In genomic region chr13:94104866-94105475, GRCm38 (mm10) we compare ENCODE assay signal across 20 mouse cellular contexts. TPM values are rescaled to one million over a fixed set of nuclear protein-coding genes. Genes with fewer than 3 reads are reported as not detected.
A peak's percentile ranks its signal among the peaks of the same experiment; 100 is the strongest.
DNase-seq lines count a peak whose midpoint lies in the region; ATAC-seq and TF ChIP-seq lines count a peak whose summit lies in the region.
"Had no signal": no experiment of that assay in that cellular context is flagged by ENCODE, and none has a peak within 500 bp of the region (broad histone marks: within the 10 kb centered on the region; RNA-seq: fewer than 3 reads in every experiment).

No protein-coding gene starts in this region.

- no peaks in the 10 kb centered on the region for H3K27me3 ChIP-seq in heart, embryonic 13.5 days (replicated peaks)
- no peaks in the 10 kb centered on the region for H3K27me3 ChIP-seq in liver, adult 2 months (ENCODE audit: control insufficient read depth, insufficient read depth, low read length)
- H3K27me3 ChIP-seq in liver, embryonic 12.5 days (replicated peaks) = 0 out of 2 replicates have a peak, but pooled peaks cover 2% of the 10 kb centered on the region
- no peaks in the 10 kb centered on the region for H3K27me3 ChIP-seq in embryonic facial prominence, embryonic 13.5 days
- no peaks in the 10 kb centered on the region for H3K27me3 ChIP-seq in limb, embryonic 15.5 days
- no peaks in the 10 kb centered on the region for H3K27me3 ChIP-seq in midbrain, embryonic 11.5 days (ENCODE audit: control insufficient read depth, insufficient read depth, low read length)
- H3K27me3 ChIP-seq: forebrain, embryonic 12.5 days; hindbrain, embryonic 13.5 days; midbrain, embryonic 15.5 days; Patski had no signal

- no peak for ATAC-seq in heart, embryonic 13.5 days (ENCODE audit: extremely low read depth, insufficient number of reproducible peaks, low FRiP score, low TSS enrichment)
- ATAC-seq in liver, embryonic 12.5 days = no peak
- ATAC-seq in embryonic facial prominence, embryonic 13.5 days (ENCODE audit: insufficient number of reproducible peaks, insufficient read depth, low FRiP score, low TSS enrichment, low read depth) = no peak
- no peak; the same call in 1 of the 2 replicates for ATAC-seq in limb, embryonic 15.5 days (ENCODE audit: insufficient number of reproducible peaks, low FRiP score, low TSS enrichment, low read depth)
- no peak for ATAC-seq in midbrain, embryonic 11.5 days (ENCODE audit: low FRiP score)
- ATAC-seq: midbrain, embryonic 15.5 days; Patski had no signal

- H3K79me2 ChIP-seq in liver, adult 2 months (ENCODE audit: control insufficient read depth, insufficient read depth, low read length) = no peaks in the 10 kb centered on the region

- H3K4me3 ChIP-seq in heart, embryonic 13.5 days = no peak overlapping the region
- no peak overlapping the region for H3K4me3 ChIP-seq in liver, adult 2 months (ENCODE audit: insufficient read depth, low read depth, low read length)
- no peak overlapping the region for H3K4me3 ChIP-seq in liver, embryonic 12.5 days
- H3K4me3 ChIP-seq in embryonic facial prominence, embryonic 13.5 days = no peak overlapping the region
- H3K4me3 ChIP-seq in limb, embryonic 15.5 days = no peak overlapping the region
- no peak overlapping the region for H3K4me3 ChIP-seq in midbrain, embryonic 11.5 days (ENCODE audit: low read depth, low read length)
- H3K4me3 ChIP-seq: forebrain, embryonic 12.5 days; hindbrain, embryonic 13.5 days; midbrain, embryonic 15.5 days had no signal

- WGBS in heart, embryonic 13.5 days = 56% methylated on average over 8 of the region's 8 CpGs
- WGBS in liver, adult 2 months = 60% methylated on average over 8 of the region's 8 CpGs
- 65% methylated on average over 8 of the region's 8 CpGs for WGBS in liver, embryonic 12.5 days (ENCODE audit: insufficient replicate concordance)
- 53% methylated on average over 8 of the region's 8 CpGs for WGBS in embryonic facial prominence, embryonic 13.5 days
- WGBS in limb, embryonic 15.5 days = 47% methylated on average over 8 of the region's 8 CpGs
- 90% methylated on average over 8 of the region's 8 CpGs for WGBS in midbrain, embryonic 11.5 days

- no peak overlapping the region for H3K9ac ChIP-seq in heart, embryonic 13.5 days
- H3K9ac ChIP-seq in liver, adult 2 months (ENCODE audit: low read depth, low read length) = no peak overlapping the region
- H3K9ac ChIP-seq in liver, embryonic 12.5 days = no peak overlapping the region
- H3K9ac ChIP-seq in embryonic facial prominence, embryonic 13.5 days = no peak overlapping the region
- H3K9ac ChIP-seq in limb, embryonic 15.5 days = no peak overlapping the region
- no peak overlapping the region for H3K9ac ChIP-seq in midbrain, embryonic 11.5 days (ENCODE audit: low read length)
- H3K9ac ChIP-seq: forebrain, embryonic 12.5 days; hindbrain, embryonic 13.5 days; midbrain, embryonic 15.5 days had no signal

- no peak for TF ChIP-seq POLR2A in liver, adult 2 months (IDR thresholded peaks at IDR 0.05; ENCODE audit: extremely low read depth, insufficient read depth, low read length)

- peak overlapping the region; percentile 61 for H3K27ac ChIP-seq in heart, embryonic 13.5 days (replicated peaks)
- H3K27ac ChIP-seq in liver, adult 2 months (replicated peaks; ENCODE audit: insufficient read depth, low read depth, low read length) = peak overlapping the region; percentile 49; the same call in 1 of the 2 replicates
- no peak overlapping the region for H3K27ac ChIP-seq in liver, embryonic 12.5 days
- peak overlapping the region; percentile 75 for H3K27ac ChIP-seq in embryonic facial prominence, embryonic 13.5 days
- peak overlapping the region; percentile 68; the same call in 1 of the 2 replicates for H3K27ac ChIP-seq in limb, embryonic 15.5 days
- H3K27ac ChIP-seq in midbrain, embryonic 11.5 days (ENCODE audit: low read depth, low read length) = no peak overlapping the region
- H3K27ac ChIP-seq: forebrain, embryonic 12.5 days; hindbrain, embryonic 13.5 days; midbrain, embryonic 15.5 days had no signal

- intact Hi-C loops in heart, postnatal 36 days (cut with DNase I) = no loop called here

- 0 out of 2 replicates have a peak overlapping the region, but pooled peaks have one; percentile 3 for H3K4me2 ChIP-seq in heart, embryonic 13.5 days
- H3K4me2 ChIP-seq in liver, embryonic 12.5 days = no peak overlapping the region
- H3K4me2 ChIP-seq in embryonic facial prominence, embryonic 13.5 days = no peak overlapping the region
- no peak overlapping the region for H3K4me2 ChIP-seq in limb, embryonic 15.5 days
- H3K4me2 ChIP-seq in midbrain, embryonic 11.5 days = no peak overlapping the region
- H3K4me2 ChIP-seq: forebrain, embryonic 12.5 days; hindbrain, embryonic 13.5 days; midbrain, embryonic 15.5 days had no signal

- H3K36me3 ChIP-seq in heart, embryonic 13.5 days = no peaks in the 10 kb centered on the region
- no peaks in the 10 kb centered on the region for H3K36me3 ChIP-seq in liver, adult 2 months (ENCODE audit: control insufficient read depth, insufficient read depth, low read length)
- no peaks in the 10 kb centered on the region for H3K36me3 ChIP-seq in liver, embryonic 12.5 days
- H3K36me3 ChIP-seq in embryonic facial prominence, embryonic 13.5 days = peaks cover under 1% of the 10 kb centered on the region; the same call in 1 of the 2 replicates
- no peaks in the 10 kb centered on the region for H3K36me3 ChIP-seq in limb, embryonic 15.5 days
- no peaks in the 10 kb centered on the region for H3K36me3 ChIP-seq in midbrain, embryonic 11.5 days (ENCODE audit: control insufficient read depth, insufficient read depth, low read length)
- H3K36me3 ChIP-seq: forebrain, embryonic 12.5 days; hindbrain, embryonic 13.5 days; midbrain, embryonic 15.5 days had no signal

- peaks cover 51% of the 10 kb centered on the region for H3K4me1 ChIP-seq in heart, embryonic 13.5 days
- H3K4me1 ChIP-seq in liver, adult 2 months (ENCODE audit: control insufficient read depth, insufficient read depth, low read length) = peaks cover 8% of the 10 kb centered on the region
- H3K4me1 ChIP-seq in liver, embryonic 12.5 days = 0 out of 2 replicates have a peak, but pooled peaks cover 7% of the 10 kb centered on the region
- peaks cover 76% of the 10 kb centered on the region for H3K4me1 ChIP-seq in embryonic facial prominence, embryonic 13.5 days
- H3K4me1 ChIP-seq in limb, embryonic 15.5 days = peaks cover 49% of the 10 kb centered on the region
- H3K4me1 ChIP-seq in midbrain, embryonic 11.5 days (ENCODE audit: control insufficient read depth, insufficient read depth, low read length) = no peaks in the 10 kb centered on the region
- H3K4me1 ChIP-seq: hindbrain, embryonic 13.5 days; midbrain, embryonic 15.5 days had no signal

- TF ChIP-seq CTCF in liver, adult 2 months (IDR thresholded peaks at IDR 0.05; ENCODE audit: low read depth, low read length) = no peak

- DNase-seq in heart, postnatal 36 days = no peak
- peak; percentile 28 for DNase-seq in liver, adult 2 months (ENCODE audit: extremely low read depth, low read depth, low spot score)
- no peak for DNase-seq in midbrain, embryonic 11.5 days (ENCODE audit: low spot score, missing footprints)
- no peak for DNase-seq in layer of hippocampus, adult 9-11 months
- DNase-seq: B cell, adult 2 months; cerebellum, adult 11 months; cerebellum, postnatal 25 days; heart, adult 11 months; kidney, adult 18-20 months; liver; lung, postnatal 4 days; right cerebral cortex, adult 18-20 months had no signal

- H3K9me3 ChIP-seq in heart, embryonic 13.5 days = no peaks in the 10 kb centered on the region
- H3K9me3 ChIP-seq in liver, embryonic 12.5 days (replicated peaks) = no peaks in the 10 kb centered on the region
- H3K9me3 ChIP-seq in embryonic facial prominence, embryonic 13.5 days = no peaks in the 10 kb centered on the region
- H3K9me3 ChIP-seq in limb, embryonic 15.5 days = no peaks in the 10 kb centered on the region
- no peaks in the 10 kb centered on the region for H3K9me3 ChIP-seq in midbrain, embryonic 11.5 days (ENCODE audit: control insufficient read depth, low read length)
- H3K9me3 ChIP-seq: forebrain, embryonic 12.5 days; hindbrain, embryonic 13.5 days; midbrain, embryonic 15.5 days had no signal

RNA-seq across cellular contexts. Expression of gene Lhfpl2, which starts 47.4 kb away (rescaled TPM):
- polyA plus RNA-seq in heart, embryonic 13.5 days (2015; fragmentation: Nextera tagmentation; extraction: Ambion mirVana) = 22.3 and 24.5 TPM in 2 replicates
- total RNA-seq in heart, postnatal 36 days (2021) = 1 to 10 TPM; 2.5 to 3.7 TPM
- 8.7 and 8.9 TPM in 2 replicates for total RNA-seq in liver, adult 2 months (2014; rRNA removed)
- 3.0 and 4.1 TPM in 2 replicates for polyA plus RNA-seq in liver, adult 2 months (2012; rRNA removed)
- polyA plus RNA-seq in liver, embryonic 12.5 days (2016; fragmentation: Nextera tagmentation; extraction: Ambion mirVana) = 7.1 and 8.5 TPM in 2 replicates
- 59.2 and 60.6 TPM in 2 replicates for polyA plus RNA-seq in embryonic facial prominence, embryonic 13.5 days (2015; fragmentation: Nextera tagmentation; extraction: Ambion mirVana)
- 74.3 and 75.2 TPM in 2 replicates for polyA plus RNA-seq in limb, embryonic 15.5 days (2015; fragmentation: Nextera tagmentation; extraction: Ambion mirVana)
- 17.0 and 17.3 TPM in 2 replicates for polyA plus RNA-seq in midbrain, embryonic 11.5 days (2014; fragmentation: Nextera tagmentation; extraction: Ambion mirVana)

Comparison
In these comparisons a context has a peak if more than half of its experiments do, and no peak if none do; other contexts are left out.
1. H3K27ac ChIP-seq: peak in heart, embryonic 13.5 days (single experiment), liver, adult 2 months (single experiment), embryonic facial prominence, embryonic 13.5 days (single experiment) and limb, embryonic 15.5 days (single experiment); none in liver, embryonic 12.5 days (single experiment) and midbrain, embryonic 11.5 days (single experiment).